Mouse (Mus musculus): ENCODE measurements at regions not wholly inside any gene's neighbourhood (a gene's known extent, or its start where the extent isn't known, plus 50 kb on each side); places are given as distances from the start of the nearest gene placed in this dataset.
A peak's percentile ranks its signal among the peaks of the same experiment; 100 is the strongest.

- Histone ChIP-seq H3K27me3 (ENCODE audit: control insufficient read depth, insufficient read depth, low read length) (no peaks in the 10 kb centered on the region; the same call in 1 of the 2 replicates), H3K36me3 (ENCODE audit: control insufficient read depth, insufficient read depth, low read length) (no peaks in the 10 kb centered on the region)
These were observed 333.7 kb downstream of the 3100002H09Rik start for GRCm38 (mm10) chr4:124276741-124277455.

GRCm38 (mm10) chr4:124272002-124272401, 338.6 kb downstream of the 3100002H09Rik start:
- Histone ChIP-seq H3K27ac (replicated peaks; ENCODE audit: low read depth, low read length) (no peak overlapping the region), H3K9me3 (ENCODE audit: control insufficient read depth, low read length) (no peaks in the 10 kb centered on the region), H3K9ac (replicated peaks; ENCODE audit: low read length) (no peak overlapping the region), H3K4me2 (ENCODE audit: low read length) (no peak overlapping the region), H3K27me3 (ENCODE audit: control insufficient read depth, insufficient read depth, low read length) (no peaks in the 10 kb centered on the region; the same call in 1 of the 2 replicates), H3K36me3 (ENCODE audit: control insufficient read depth, insufficient read depth, low read length) (no peaks in the 10 kb centered on the region), H3K4me1 (ENCODE audit: control insufficient read depth, insufficient read depth, low read length) (peaks cover 7% of the 10 kb centered on the region), H3K4me3 (replicated peaks; ENCODE audit: low read depth, low read length) (no peak overlapping the region)
- WGBS: 84% methylated on average over 2 of the region's 2 CpGs
- DNase-seq (no peak), ATAC-seq (ENCODE audit: low FRiP score, low TSS enrichment) (no peak)

More at GRCm38 (mm10) chr4:124276741-124277455, 333.7 kb downstream of the 3100002H09Rik start:
- H3K4me3 ChIP-seq (replicated peaks; ENCODE audit: low read depth, low read length): peak overlapping the region; percentile 32
- peaks cover 23% of the 10 kb centered on the region for H3K4me1 ChIP-seq (ENCODE audit: control insufficient read depth, insufficient read depth, low read length)
- peak overlapping the region; percentile 86 for H3K27ac ChIP-seq (replicated peaks; ENCODE audit: low read depth, low read length)
- peak; percentile 62 for ATAC-seq (ENCODE audit: low FRiP score, low TSS enrichment)
- DNase-seq: peak; percentile 84
- 2% methylated on average over 21 of the region's 21 CpGs for WGBS
- peak overlapping the region; percentile 72 for H3K4me2 ChIP-seq (ENCODE audit: low read length)
- H3K9me3 ChIP-seq (ENCODE audit: control insufficient read depth, low read length): no peaks in the 10 kb centered on the region
- peak overlapping the region; percentile 41 for H3K9ac ChIP-seq (replicated peaks; ENCODE audit: low read length)

- Histone ChIP-seq H3K4me2 (ENCODE audit: low read length) (no peak overlapping the region), H3K27ac (replicated peaks; ENCODE audit: low read depth, low read length) (no peak overlapping the region), H3K9ac (replicated peaks; ENCODE audit: low read length) (no peak overlapping the region), H3K9me3 (ENCODE audit: control insufficient read depth, low read length) (no peaks in the 10 kb centered on the region), H3K4me1 (ENCODE audit: control insufficient read depth, insufficient read depth, low read length) (peaks cover 17% of the 10 kb centered on the region), H3K36me3 (ENCODE audit: control insufficient read depth, insufficient read depth, low read length) (no peaks in the 10 kb centered on the region), H3K27me3 (ENCODE audit: control insufficient read depth, insufficient read depth, low read length) (no peaks in the 10 kb centered on the region; the same call in 1 of the 2 replicates), H3K4me3 (replicated peaks; ENCODE audit: low read depth, low read length) (no peak overlapping the region)
- no peak for DNase-seq
- no peak for ATAC-seq (ENCODE audit: low FRiP score, low TSS enrichment)
- WGBS: 89% methylated on average over 4 of the region's 4 CpGs
These were observed 342.2 kb downstream of the 3100002H09Rik start for GRCm38 (mm10) chr4:124268404-124268803.

- WGBS: 4% methylated on average over 4 of the region's 4 CpGs
- Histone ChIP-seq H3K36me3 (ENCODE audit: control insufficient read depth, insufficient read depth, low read length) (no peaks in the 10 kb centered on the region), H3K4me2 (ENCODE audit: low read length) (no peak overlapping the region), H3K27ac (replicated peaks; ENCODE audit: low read depth, low read length) (0 out of 2 replicates have a peak overlapping the region, but pooled peaks have one; percentile 2), H3K27me3 (ENCODE audit: control insufficient read depth, insufficient read depth, low read length) (no peaks in the 10 kb centered on the region), H3K9me3 (ENCODE audit: control insufficient read depth, low read length) (no peaks in the 10 kb centered on the region), H3K9ac (replicated peaks; ENCODE audit: low read length) (no peak overlapping the region), H3K4me3 (replicated peaks; ENCODE audit: low read depth, low read length) (no peak overlapping the region), H3K4me1 (ENCODE audit: control insufficient read depth, insufficient read depth, low read length) (peaks cover 17% of the 10 kb centered on the region)
- ATAC-seq (ENCODE audit: low FRiP score, low TSS enrichment) (peak; percentile 75), DNase-seq (peak; percentile 74)
These were observed 344.0 kb downstream of the 3100002H09Rik start for GRCm38 (mm10) chr4:124266573-124266972.

- Histone ChIP-seq H3K9ac (replicated peaks; ENCODE audit: low read length) (no peak overlapping the region), H3K4me1 (ENCODE audit: control insufficient read depth, insufficient read depth, low read length) (peaks cover 17% of the 10 kb centered on the region), H3K36me3 (ENCODE audit: control insufficient read depth, insufficient read depth, low read length) (no peaks in the 10 kb centered on the region), H3K27me3 (ENCODE audit: control insufficient read depth, insufficient read depth, low read length) (no peaks in the 10 kb centered on the region), H3K4me2 (ENCODE audit: low read length) (no peak overlapping the region), H3K4me3 (replicated peaks; ENCODE audit: low read depth, low read length) (no peak overlapping the region), H3K27ac (replicated peaks; ENCODE audit: low read depth, low read length) (no peak overlapping the region; the same call in 1 of the 2 replicates), H3K9me3 (ENCODE audit: control insufficient read depth, low read length) (no peaks in the 10 kb centered on the region)
- no peak for DNase-seq
- WGBS: 80% methylated on average over 15 of the region's 15 CpGs
- ATAC-seq (ENCODE audit: low FRiP score, low TSS enrichment): no peak; the same call in 1 of the 2 replicates
These were observed 345.1 kb downstream of the 3100002H09Rik start for GRCm38 (mm10) chr4:124265527-124265926.

GRCm38 (mm10) chr4:124257006-124257405, 339.2 kb upstream of the 4930535I16Rik start:
- Histone ChIP-seq H3K4me1 (ENCODE audit: control insufficient read depth, insufficient read depth, low read length) (peaks cover 27% of the 10 kb centered on the region), H3K27ac (replicated peaks; ENCODE audit: low read depth, low read length) (no peak overlapping the region), H3K9ac (replicated peaks; ENCODE audit: low read length) (no peak overlapping the region), H3K9me3 (ENCODE audit: control insufficient read depth, low read length) (no peaks in the 10 kb centered on the region), H3K4me3 (replicated peaks; ENCODE audit: low read depth, low read length) (no peak overlapping the region), H3K36me3 (ENCODE audit: control insufficient read depth, insufficient read depth, low read length) (no peaks in the 10 kb centered on the region), H3K4me2 (ENCODE audit: low read length) (no peak overlapping the region), H3K27me3 (ENCODE audit: control insufficient read depth, insufficient read depth, low read length) (0 out of 2 replicates have a peak, but pooled peaks cover 3% of the 10 kb centered on the region)
- ATAC-seq (ENCODE audit: low FRiP score, low TSS enrichment) (no peak), DNase-seq (no peak)
- WGBS: 35% methylated on average over 9 of the region's 9 CpGs

- no peak for DNase-seq
- no peak overlapping the region for H3K4me2 ChIP-seq (ENCODE audit: low read length)
- ATAC-seq (ENCODE audit: low FRiP score, low TSS enrichment): no peak
These were observed 338.7 kb upstream of the 4930535I16Rik start for GRCm38 (mm10) chr4:124256515-124256914.

GRCm38 (mm10) chr4:124255183-124255543, 337.3 kb upstream of the 4930535I16Rik start:
- H3K4me2 ChIP-seq (ENCODE audit: low read length): peak overlapping the region; percentile 36
- no peak overlapping the region for H3K9ac ChIP-seq (replicated peaks; ENCODE audit: low read length)
- DNase-seq (peak; percentile 35), ATAC-seq (ENCODE audit: low FRiP score, low TSS enrichment) (no peak)
- H3K4me3 ChIP-seq (replicated peaks; ENCODE audit: low read depth, low read length): no peak overlapping the region
- no peak overlapping the region for H3K27ac ChIP-seq (replicated peaks; ENCODE audit: low read depth, low read length)
- no peaks in the 10 kb centered on the region for H3K9me3 ChIP-seq (ENCODE audit: control insufficient read depth, low read length)
- 0 out of 2 replicates have a peak, but pooled peaks cover 3% of the 10 kb centered on the region for H3K27me3 ChIP-seq (ENCODE audit: control insufficient read depth, insufficient read depth, low read length)
- H3K4me1 ChIP-seq (ENCODE audit: control insufficient read depth, insufficient read depth, low read length): peaks cover 27% of the 10 kb centered on the region
- no peaks in the 10 kb centered on the region for H3K36me3 ChIP-seq (ENCODE audit: control insufficient read depth, insufficient read depth, low read length)
- WGBS: 16% methylated on average over 7 of the region's 7 CpGs

More at GRCm38 (mm10) chr4:124256515-124256914, 338.7 kb upstream of the 4930535I16Rik start:
- H3K36me3 ChIP-seq (ENCODE audit: control insufficient read depth, insufficient read depth, low read length): no peaks in the 10 kb centered on the region
- H3K9ac ChIP-seq (replicated peaks; ENCODE audit: low read length): no peak overlapping the region
- no peak overlapping the region for H3K4me3 ChIP-seq (replicated peaks; ENCODE audit: low read depth, low read length)
- H3K4me1 ChIP-seq (ENCODE audit: control insufficient read depth, insufficient read depth, low read length): peaks cover 27% of the 10 kb centered on the region
- H3K9me3 ChIP-seq (ENCODE audit: control insufficient read depth, low read length): no peaks in the 10 kb centered on the region
- 0 out of 2 replicates have a peak, but pooled peaks cover 3% of the 10 kb centered on the region for H3K27me3 ChIP-seq (ENCODE audit: control insufficient read depth, insufficient read depth, low read length)
- WGBS: 53% methylated on average over 7 of the region's 7 CpGs
- H3K27ac ChIP-seq (replicated peaks; ENCODE audit: low read depth, low read length): no peak overlapping the region
